Mouse (Mus musculus): ENCODE results near the gene Olfr312. TPM values are rescaled to one million over a fixed set of nuclear protein-coding genes. Genes with fewer than 3 reads are reported as not detected.
A peak's percentile ranks its signal among the peaks of the same experiment; 100 is the strongest.

Gene Olfr312
- total RNA-seq, 2 experiments from 2014 or later: not detected

GRCm38 (mm10) chr11:58846919-58847461 is 18.0 kb downstream of the Olfr312 start, which contains the start of gene Gm12258:
Gm12258 (plus strand) TSS chr11:58847158.
- DNase-seq (ENCODE audit: low spot score in 2 of 2): peak; percentile 92 to 98
- intact Hi-C loops (cut with DNase I): loop anchor here (5.0 kb wide), 1 partner anchor 50 kb away; no protein-coding TSS in a partner anchor

- intact Hi-C loops (cut with DNase I): loop anchor here (5.0 kb wide), 1 partner anchor 50 kb away; no protein-coding TSS in a partner anchor
- peak in 1 of 2 experiments; percentile 14 for DNase-seq (ENCODE audit: low spot score in 2 of 2)
Observed at GRCm38 (mm10) chr11:58847636-58848035, 18.6 kb downstream of the Olfr312 start.

DNA sequence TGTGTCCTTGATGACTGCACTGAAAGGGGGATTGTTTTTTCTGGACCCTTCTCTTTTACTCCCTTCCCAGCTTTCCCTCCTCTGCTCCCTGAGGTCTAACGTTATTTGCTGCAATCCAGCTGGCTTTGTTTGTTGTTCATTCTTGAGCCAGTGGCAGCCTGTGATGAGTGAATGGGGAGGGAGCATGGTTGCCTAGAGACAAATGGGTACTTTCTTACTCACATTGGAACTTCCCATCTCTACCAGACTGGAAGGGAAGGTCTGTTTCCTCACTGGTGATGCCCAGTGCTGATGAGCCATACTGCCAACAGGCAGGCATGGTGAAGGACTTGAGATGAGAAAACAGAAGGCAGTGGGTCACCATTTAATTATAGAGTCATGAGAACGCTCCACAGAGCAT is 20.7 kb downstream of the Olfr312 start:
- DNase-seq (ENCODE audit: low spot score in 2 of 2): no peak
- intact Hi-C loops (cut with DNase I): loop anchor here (5.0 kb wide), 1 partner anchor 52 kb away; no protein-coding TSS in a partner anchor

DNA sequence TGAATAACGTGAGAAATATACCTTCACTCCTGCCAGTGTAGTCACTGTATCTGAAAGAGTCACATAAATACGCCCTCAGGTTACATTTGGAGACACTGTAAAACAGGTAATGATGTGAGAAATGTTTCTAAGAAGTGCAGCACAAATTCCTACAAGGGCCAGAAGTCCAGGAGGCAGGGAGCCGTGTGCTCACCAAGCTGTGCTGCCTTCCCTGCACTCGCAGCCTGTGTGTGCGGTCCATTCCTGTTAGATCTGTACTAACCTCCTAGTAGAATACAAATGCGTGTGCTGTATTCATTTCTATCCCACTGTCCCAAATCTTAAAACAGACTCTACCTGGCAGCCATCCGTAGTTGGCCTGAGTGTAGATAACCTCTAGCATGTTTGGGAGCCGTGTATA is 31.7 kb downstream of the Olfr312 start:
- intact Hi-C loops (cut with DNase I): no loop called here
- DNase-seq (ENCODE audit: low spot score in 2 of 2): no peak

DNA sequence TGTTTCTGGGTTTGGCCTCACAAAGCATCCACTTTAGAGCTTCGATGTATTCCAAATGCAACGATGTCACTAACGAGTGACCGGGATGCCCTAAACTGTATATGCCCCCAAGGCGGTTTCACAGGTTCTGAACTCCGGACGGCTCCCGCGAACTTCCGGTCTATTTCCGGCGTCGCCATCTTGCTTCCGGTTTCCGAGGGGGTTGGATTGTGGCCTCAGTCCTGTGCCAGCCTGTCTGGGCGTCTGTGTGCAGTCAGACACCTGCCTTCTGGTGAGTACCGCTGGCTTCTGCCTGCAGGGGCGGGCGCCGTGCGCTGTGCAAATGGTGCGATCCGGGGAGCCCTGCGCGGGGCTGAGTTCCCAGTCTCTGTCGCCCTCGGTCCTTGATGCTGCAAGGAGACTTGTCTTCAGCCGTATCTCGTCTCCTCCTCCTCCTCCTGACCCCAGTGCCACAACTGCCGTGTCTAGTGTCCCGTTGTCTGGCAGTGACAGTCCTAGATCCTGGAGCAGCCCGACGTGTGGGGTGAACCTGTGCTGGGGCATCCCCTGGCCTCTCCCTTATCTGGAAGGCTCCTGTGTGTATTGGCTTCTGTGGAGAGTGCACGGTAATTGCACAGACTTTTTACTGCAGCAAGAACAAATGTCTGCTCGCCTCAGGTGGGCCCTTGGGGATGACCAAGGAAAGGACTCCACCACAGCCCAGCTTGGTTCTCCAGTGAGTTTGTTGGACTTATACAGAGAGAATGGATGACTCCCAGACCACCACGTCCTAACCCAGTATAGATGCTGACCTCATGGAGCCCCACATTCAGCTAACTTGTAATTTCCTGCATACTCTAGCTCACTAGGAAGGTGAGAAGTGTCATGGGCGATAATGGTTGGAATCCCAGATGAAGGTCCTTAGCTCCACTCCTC is 38.3 kb downstream of the Olfr312 start, which contains the start of gene 2810021J22Rik:
Gene 2810021J22Rik (plus strand): TSS at position 178 of the 915 bp plus-strand sequence.
- intact Hi-C loops (cut with DNase I): no loop called here
- DNase-seq (ENCODE audit: low spot score in 2 of 2): peak; percentile 81 to 90

DNA sequence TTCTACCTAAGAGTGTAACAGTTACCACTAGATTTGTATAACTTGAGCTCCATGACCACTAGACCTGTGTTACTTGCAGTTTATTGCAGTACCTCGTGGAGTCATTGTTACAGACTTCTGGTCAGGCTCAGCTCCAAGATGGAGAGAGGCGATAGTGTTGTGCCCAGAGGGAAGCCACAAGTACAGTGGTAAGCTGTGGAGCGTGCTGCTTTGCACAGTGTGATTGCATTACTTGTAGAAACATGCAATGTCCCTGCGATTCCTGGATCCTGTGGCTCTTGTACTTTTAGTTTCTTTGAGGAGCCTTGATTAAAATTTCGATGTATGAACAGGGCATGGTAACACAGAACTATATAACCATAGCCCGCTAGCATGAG is 38.9 kb downstream of the Olfr312 start:
- intact Hi-C loops (cut with DNase I): no loop called here
- no peak for DNase-seq (ENCODE audit: low spot score in 2 of 2)

GRCm38 (mm10) chr11:58870961-58871360 is 41.9 kb downstream of the Olfr312 start:
- intact Hi-C loops (cut with DNase I): no loop called here
- DNase-seq (ENCODE audit: low spot score in 2 of 2): no peak

- no peak for DNase-seq (ENCODE audit: low spot score in 2 of 2)
- intact Hi-C loops (cut with DNase I): no loop called here
Observed at GRCm38 (mm10) chr11:58883756-58884155, 54.7 kb downstream of the Olfr312 start.

Other genes with a start within 250 kb of the Olfr312 start
- gene Olfr324, start 234.1 kb upstream of the Olfr312 start, total RNA-seq (2021): not detected
- gene 2210407C18Rik, start 213.2 kb upstream of the Olfr312 start, total RNA-seq (2021): not detected
- not detected for gene Olfr323, start 198.7 kb upstream of the Olfr312 start, total RNA-seq (2021)
- gene Trim58, start 188.8 kb upstream of the Olfr312 start, total RNA-seq (2021): not detected
- gene Olfr322, start 170.5 kb upstream of the Olfr312 start, total RNA-seq (2021): not detected
- gene Olfr320, start 148.1 kb upstream of the Olfr312 start, total RNA-seq (2021): not detected
- gene Olfr319, start 130.1 kb upstream of the Olfr312 start, total RNA-seq (2021): not detected
- gene Olfr318, start 105.2 kb upstream of the Olfr312 start, total RNA-seq (2021): not detected
- not detected for gene Olfr317, start 90.0 kb upstream of the Olfr312 start, total RNA-seq (2021)
- 1 to 10 TPM in 1 of 2 experiments, under 1 TPM in 1; 0.44 to 1.1 TPM for gene Olfr316, start 76.5 kb upstream of the Olfr312 start, total RNA-seq (2021)
- not detected for gene Olfr315, start 56.0 kb upstream of the Olfr312 start, total RNA-seq (2021)
- not detected for gene Olfr314, start 46.3 kb upstream of the Olfr312 start, total RNA-seq (2021)
- gene Fam183b, start 27.3 kb upstream of the Olfr312 start, total RNA-seq (2021): 1 to 10 TPM; 1.2 to 3.0 TPM
- not detected for gene Olfr313, start 14.2 kb upstream of the Olfr312 start, total RNA-seq (2021)
- under 1 TPM in 1 of 2 experiments, not detected in 1; 0.21 TPM for gene Olfr311, start 10.0 kb downstream of the Olfr312 start, total RNA-seq (2021)
- 10 to 100 TPM; 18.4 to 21.5 TPM for gene Gm12258, start 17.9 kb downstream of the Olfr312 start, total RNA-seq (2021)
- 10 to 100 TPM in 1 of 2 experiments, 1 to 10 TPM in 1; 9.3 to 10.2 TPM for gene 2810021J22Rik, start 38.0 kb downstream of the Olfr312 start, total RNA-seq (2021)
- 1 to 10 TPM; 8.2 to 9.4 TPM for gene Zfp39, start 75.0 kb downstream of the Olfr312 start, total RNA-seq (2021)
- gene Btnl10, start 88.7 kb downstream of the Olfr312 start, total RNA-seq (2021): not detected
- gene Rnf187, start 109.7 kb downstream of the Olfr312 start, total RNA-seq (2021): 100 to 1,000 TPM; 480 to 498 TPM
- 100 to 1,000 TPM in 1 of 2 experiments, 10 to 100 TPM in 1; 90.4 to 111 TPM for gene Hist3h2ba, start 119.7 kb downstream of the Olfr312 start, total RNA-seq (2021)
- 10 to 100 TPM; 62.2 to 64.8 TPM for gene Hist3h2a, start 125.4 kb downstream of the Olfr312 start, total RNA-seq (2021)
- gene Trim17, start 125.4 kb downstream of the Olfr312 start, total RNA-seq (2021): 1 to 10 TPM; 5.4 TPM
- 10 to 100 TPM; 21.5 to 23.7 TPM for gene Trim11, start 148.9 kb downstream of the Olfr312 start, total RNA-seq (2021)